Mouse (Mus musculus) heart, postnatal 0 days (tissue): ENCODE data around the gene Galntl6.

Experiments used
- CTCF ChIP-seq: IDR thresholded peaks from 2 replicates; pipeline ENCODE4 v1.5.1; 2016; ENCODE audit warnings: antibody characterized with exemption, control low read depth, low read depth
- EP300 ChIP-seq: IDR thresholded peaks from 2 replicates; pipeline ENCODE4 v1.6.1; 2016; ENCODE audit warnings: antibody characterized with exemption, low read depth

- TF ChIP-seq CTCF (no peak), EP300 (no peak)
Observed at GRCm38 (mm10) chr8:58523443-58523842, 389.0 kb downstream of the Galntl6 start.
